Mouse (Mus musculus) heart, adult 2 months (tissue): ENCODE results near the gene Polr1e.

ENCODE experiments used
- CTCF ChIP-seq: fragments of 200-600 bp; IDR thresholded peaks from 2 replicates; pipeline ENCODE4 v1.8.1; 2022; ENCODE audit warnings: antibody characterized with exemption, mild to moderate bottlenecking, moderate library complexity
- EP300 ChIP-seq: fragments of 200-500 bp; IDR thresholded peaks from 2 replicates; pipeline ENCODE4 v1.6.1; 2011; ENCODE audit warnings: low read depth, low read length, control low read depth; ENCODE audit not compliant: insufficient read depth
- POLR2A ChIP-seq: fragments of 200-500 bp; IDR thresholded peaks from 2 replicates; pipeline ENCODE4 v1.6.1; 2011; ENCODE audit warnings: mild to moderate bottlenecking, low read depth, low read length, control low read depth; ENCODE audit not compliant: insufficient read depth

DNA sequence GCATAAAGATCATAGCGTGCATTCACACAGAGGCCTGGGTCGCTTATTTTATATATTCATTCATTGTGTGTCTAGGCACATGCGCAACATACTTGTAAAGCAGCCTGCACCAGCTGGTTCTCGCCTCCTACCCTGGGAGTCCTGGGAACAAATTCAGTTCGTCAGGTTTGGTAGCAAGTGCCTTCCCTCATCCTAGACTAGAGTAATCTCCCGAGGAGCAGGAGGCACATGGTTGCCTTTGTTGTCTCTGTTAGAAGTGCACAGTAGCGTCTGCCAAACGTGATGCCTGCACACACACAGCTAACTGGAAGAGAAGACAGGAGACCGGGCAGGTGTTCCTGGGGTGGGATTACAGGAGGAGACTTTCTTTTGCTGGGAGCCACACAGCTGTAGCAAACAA is 29.6 kb downstream of the Polr1e start:
- TF ChIP-seq CTCF (no peak), POLR2A (no peak), EP300 (no peak)
